Mouse (Mus musculus) lung, adult 18-20 months (tissue): ENCODE results near the gene Alk.

ENCODE experiments used
- DNase-seq, 2 experiments: peaks; one replicate each; pipeline ENCODE4 v3.0.0; 2022; ENCODE audit warnings: mixed read lengths in 2 of 2

Gene Alk

GRCm38 (mm10) chr17:71962746-71963145, 641.7 kb downstream of the Alk start:
- no peak for DNase-seq

- DNase-seq = no peak
Measured at GRCm38 (mm10) chr17:71955011-71955410, 649.4 kb downstream of the Alk start.

- DNase-seq = no peak
Measured at GRCm38 (mm10) chr17:71954217-71954844, 650.1 kb downstream of the Alk start.

- no peak for DNase-seq
Measured at GRCm38 (mm10) chr17:71950968-71951367, 653.5 kb downstream of the Alk start.

GRCm38 (mm10) chr17:71948687-71949086, 655.7 kb downstream of the Alk start:
- no peak for DNase-seq

GRCm38 (mm10) chr17:71947452-71947851, 657.0 kb downstream of the Alk start:
- DNase-seq = no peak

GRCm38 (mm10) chr17:71944020-71944419, 660.4 kb downstream of the Alk start:
- DNase-seq = no peak

GRCm38 (mm10) chr17:71942052-71942451, 662.4 kb downstream of the Alk start:
- peak in 1 of 2 experiments; percentile 24 for DNase-seq

- no peak for DNase-seq
Measured at GRCm38 (mm10) chr17:71941436-71941835, 663.0 kb downstream of the Alk start.

- DNase-seq = no peak
Measured at GRCm38 (mm10) chr17:71936681-71937080, 667.7 kb downstream of the Alk start.

GRCm38 (mm10) chr17:71935837-71936236, 668.6 kb downstream of the Alk start:
- no peak for DNase-seq

GRCm38 (mm10) chr17:71935336-71935735, 669.1 kb downstream of the Alk start:
- no peak for DNase-seq

- DNase-seq = no peak
Measured at GRCm38 (mm10) chr17:71914941-71915340, 689.5 kb downstream of the Alk start.

- DNase-seq = no peak
Measured at GRCm38 (mm10) chr17:71914541-71914940, 689.9 kb downstream of the Alk start.

- no peak for DNase-seq
Measured at GRCm38 (mm10) chr17:71913188-71913587, 691.2 kb downstream of the Alk start.

- DNase-seq = peak in 1 of 2 experiments; percentile 8
Measured at GRCm38 (mm10) chr17:71909107-71909506, 695.3 kb downstream of the Alk start.

- DNase-seq = no peak
Measured at GRCm38 (mm10) chr17:71881369-71881768, 723.1 kb downstream of the Alk start.

- DNase-seq = no peak
Measured at GRCm38 (mm10) chr17:71875492-71875891, 728.9 kb downstream of the Alk start.

GRCm38 (mm10) chr17:71874795-71875194, 729.6 kb downstream of the Alk start:
- DNase-seq = no peak

- peak; percentile 40 to 49 for DNase-seq
Measured at GRCm38 (mm10) chr17:71874077-71874476, 730.4 kb downstream of the Alk start.

- peak in 1 of 2 experiments; percentile 21 for DNase-seq
Measured at GRCm38 (mm10) chr17:71872976-71873375, 731.5 kb downstream of the Alk start.

GRCm38 (mm10) chr17:71871981-71872380, 732.4 kb downstream of the Alk start:
- DNase-seq = no peak

GRCm38 (mm10) chr17:71870641-71871040, 733.8 kb downstream of the Alk start:
- no peak for DNase-seq

GRCm38 (mm10) chr17:71870232-71870621, 734.2 kb downstream of the Alk start:
- DNase-seq = no peak
